Mouse (Mus musculus) heart, embryonic 12.5 days (tissue): ENCODE results near the gene Npcd. TPM values are rescaled to one million over a fixed set of nuclear protein-coding genes. Genes with fewer than 3 reads are reported as not detected.

Source experiments
- ATAC-seq: fragments of 200-750 bp; cut with Nextera tagmentation; 2 replicates; pipeline ENCODE4 v1.8.0; 2017; ENCODE audit warnings: moderate TSS enrichment, moderate library complexity; ENCODE audit not compliant: insufficient number of reproducible peaks, low FRiP score
- H3K27ac ChIP-seq: fragments of 300-500 bp; sonication (generic); 2 replicates; pipeline ENCODE4 v1.5.1; 2016; ENCODE audit warnings: mild to moderate bottlenecking, moderate library complexity; ENCODE audit not compliant: poor library complexity, severe bottlenecking
- H3K27me3 ChIP-seq: fragments of 300-500 bp; sonication (generic); replicated peaks from 2 replicates; pipeline ENCODE4 v1.6.1; 2016; ENCODE audit warnings: mild to moderate bottlenecking, moderate library complexity
- H3K36me3 ChIP-seq: fragments of 300-500 bp; sonication (generic); 2 replicates; pipeline ENCODE4 v1.6.1; 2016; ENCODE audit warnings: mild to moderate bottlenecking, moderate library complexity
- H3K4me1 ChIP-seq: fragments of 300-500 bp; sonication (generic); replicated peaks from 2 replicates; pipeline ENCODE4 v1.6.1; 2016; ENCODE audit warnings: mild to moderate bottlenecking
- H3K4me2 ChIP-seq: fragments of 300-500 bp; sonication (generic); 2 replicates; pipeline ENCODE4 v1.6.1; 2016; ENCODE audit warnings: mild to moderate bottlenecking, moderate library complexity
- H3K4me3 ChIP-seq: fragments of 300-500 bp; sonication (generic); 2 replicates; pipeline ENCODE4 v1.5.1; 2016; ENCODE audit warnings: mild to moderate bottlenecking
- H3K9ac ChIP-seq: fragments of 300-500 bp; sonication (generic); 2 replicates; pipeline ENCODE4 v1.6.1; 2016; ENCODE audit warnings: mild to moderate bottlenecking, moderate library complexity
- H3K9me3 ChIP-seq: fragments of 300-500 bp; sonication (generic); replicated peaks from 2 replicates; pipeline ENCODE4 v1.6.1; 2016; ENCODE audit warnings: mild to moderate bottlenecking, moderate library complexity
- WGBS: fragments of 180-500 bp; shearing (Covaris S2); methylation state at CpG from one replicate; pipeline ENCODE4 v1.1.7; 2016; 5-methylcytosine and 5-hydroxymethylcytosine counted together
- polyA plus RNA-seq: library from polyadenylated mRNA; unstranded; fragments of >200 nt; fragmentation: Nextera tagmentation; extraction: Ambion mirVana; gene quantifications from 2 replicates; pipeline ENCODE4 v1.2.1, GENCODE M21; 2016

The Npcd gene
- polyA plus RNA-seq, 1 experiment from 2014 or later = not detected

DNA sequence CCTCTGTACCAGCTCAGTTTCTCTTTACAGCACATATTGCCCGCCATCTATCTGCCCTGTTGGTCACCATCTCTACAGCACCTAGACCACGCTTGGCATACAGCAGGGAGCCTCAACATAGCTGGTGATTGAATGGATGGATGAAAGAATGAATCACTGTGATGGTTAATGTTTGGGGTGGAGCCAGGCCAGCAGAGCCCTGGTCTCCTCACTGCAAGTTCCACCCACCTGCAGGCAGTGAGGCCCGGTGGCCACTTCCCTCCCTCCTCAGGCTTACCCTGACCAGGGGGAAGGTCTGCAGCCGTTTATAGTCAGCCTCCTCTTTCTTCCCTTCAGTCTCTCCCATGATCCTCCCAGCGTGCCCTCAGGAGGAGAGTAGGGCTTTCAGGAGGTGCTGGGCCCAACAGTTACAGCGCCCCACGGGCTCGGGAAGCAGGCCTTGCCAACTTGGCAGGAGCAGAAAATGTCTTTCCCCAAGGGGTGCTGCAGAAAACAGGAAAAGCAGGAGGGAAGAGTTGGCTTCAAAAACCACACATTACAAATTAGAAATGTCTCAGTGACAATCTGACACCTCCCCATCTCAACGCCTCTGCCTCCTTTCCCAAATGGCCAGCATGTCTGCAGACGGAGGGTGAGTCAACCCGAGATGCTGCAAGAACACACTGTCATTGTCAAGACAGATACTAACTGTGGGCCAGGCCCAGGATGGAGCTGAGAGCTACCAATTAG is 69.3 kb downstream of the Npcd start:
- Histone ChIP-seq H3K27me3 (no peaks in the 10 kb centered on the region), H3K4me1 (peaks cover 38% of the 10 kb centered on the region), H3K9ac (no peak overlapping the region), H3K9me3 (no peaks in the 10 kb centered on the region), H3K4me3 (no peak overlapping the region), H3K36me3 (peaks cover 27% of the 10 kb centered on the region), H3K27ac (no peak overlapping the region), H3K4me2 (no peak overlapping the region)
- ATAC-seq = no peak
- WGBS = 75% methylated on average over 11 of the region's 11 CpGs

DNA sequence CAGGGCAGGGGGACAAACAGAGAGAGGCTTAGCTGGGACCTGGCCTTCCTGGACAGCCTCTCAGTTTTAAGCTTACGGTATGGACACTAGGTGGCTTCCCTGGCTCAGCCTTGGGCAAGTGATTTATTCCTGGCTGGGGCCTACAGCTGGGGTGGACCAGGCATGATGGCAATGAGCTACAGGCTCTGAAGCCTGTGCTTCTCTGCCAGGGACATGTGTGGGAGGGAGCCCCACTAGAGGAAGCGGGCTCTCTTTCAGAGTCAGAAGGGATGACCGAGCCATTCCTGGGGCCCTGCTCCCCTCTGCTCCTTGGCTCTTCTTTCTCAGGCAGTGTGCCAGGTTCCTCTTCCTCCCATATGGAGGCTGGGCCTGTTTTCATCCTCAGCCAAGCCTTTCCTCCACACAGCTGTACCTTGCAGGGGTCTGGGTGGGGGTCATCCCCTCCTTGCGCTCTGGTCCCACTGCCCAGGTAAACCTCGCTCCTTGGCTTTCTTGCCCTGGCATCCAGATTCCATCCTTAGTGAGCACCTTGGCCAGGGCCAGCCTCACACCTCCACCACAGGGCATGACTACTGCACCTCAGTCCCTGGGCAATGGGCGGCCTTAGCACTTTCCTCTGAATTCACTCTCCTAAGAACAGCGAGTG is 70.3 kb downstream of the Npcd start:
- WGBS = 85% methylated on average over 7 of the region's 7 CpGs
- H3K4me3 ChIP-seq = no peak overlapping the region
- H3K27me3 ChIP-seq = no peaks in the 10 kb centered on the region
- no peak overlapping the region for H3K27ac ChIP-seq
- H3K9me3 ChIP-seq = no peaks in the 10 kb centered on the region
- peaks cover 27% of the 10 kb centered on the region for H3K36me3 ChIP-seq
- ATAC-seq = no peak
- H3K4me2 ChIP-seq = no peak overlapping the region
- no peak overlapping the region for H3K9ac ChIP-seq
- peaks cover 33% of the 10 kb centered on the region for H3K4me1 ChIP-seq

DNA sequence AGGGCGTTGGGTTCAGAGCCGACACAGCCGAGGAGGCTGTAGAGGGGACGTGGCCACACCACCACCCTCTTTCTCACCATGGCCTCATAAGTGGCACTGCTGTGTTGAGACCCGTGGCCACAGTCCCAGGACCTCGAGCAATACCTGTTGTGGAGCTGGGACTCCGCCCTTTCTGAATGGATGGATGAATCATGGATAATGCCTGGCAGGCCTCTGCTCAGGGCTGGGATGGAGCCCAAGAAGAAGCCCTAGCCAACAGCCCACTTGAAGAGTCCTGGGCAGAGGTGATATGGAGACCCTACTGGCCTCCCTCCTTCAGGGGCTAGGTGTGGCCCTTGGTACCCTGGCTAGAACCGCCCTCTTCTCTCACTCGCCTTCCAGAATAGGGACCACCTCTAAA is 71.0 kb downstream of the Npcd start:
- WGBS = 89% methylated on average over 9 of the region's 9 CpGs
- Histone ChIP-seq H3K9ac (no peak overlapping the region), H3K4me1 (peaks cover 25% of the 10 kb centered on the region), H3K4me3 (no peak overlapping the region), H3K4me2 (no peak overlapping the region), H3K9me3 (no peaks in the 10 kb centered on the region), H3K27ac (no peak overlapping the region), H3K27me3 (no peaks in the 10 kb centered on the region), H3K36me3 (peaks cover 27% of the 10 kb centered on the region)
- no peak for ATAC-seq

- Histone ChIP-seq H3K4me1 (peaks cover 6% of the 10 kb centered on the region), H3K4me3 (no peak overlapping the region), H3K9ac (no peak overlapping the region), H3K36me3 (peaks cover 27% of the 10 kb centered on the region), H3K4me2 (no peak overlapping the region), H3K27me3 (no peaks in the 10 kb centered on the region), H3K9me3 (no peaks in the 10 kb centered on the region), H3K27ac (no peak overlapping the region)
- 82% methylated on average over 6 of the region's 6 CpGs for WGBS
- no peak for ATAC-seq
Measured at GRCm38 (mm10) chr15:79760956-79761355, 73.1 kb downstream of the Npcd start.

- H3K4me1 ChIP-seq = no peaks in the 10 kb centered on the region
- no peak for ATAC-seq
- H3K4me3 ChIP-seq = no peak overlapping the region
- H3K27ac ChIP-seq = no peak overlapping the region
- WGBS = 82% methylated on average over 3 of the region's 3 CpGs
- H3K27me3 ChIP-seq = 0 out of 2 replicates have a peak, but pooled peaks cover 3% of the 10 kb centered on the region
- no peak overlapping the region for H3K9ac ChIP-seq
- no peak overlapping the region for H3K4me2 ChIP-seq
- H3K9me3 ChIP-seq = no peaks in the 10 kb centered on the region
- H3K36me3 ChIP-seq = peaks cover 2% of the 10 kb centered on the region; the same call in 1 of the 2 replicates
Measured at GRCm38 (mm10) chr15:79757118-79757517, 76.9 kb downstream of the Npcd start.

DNA sequence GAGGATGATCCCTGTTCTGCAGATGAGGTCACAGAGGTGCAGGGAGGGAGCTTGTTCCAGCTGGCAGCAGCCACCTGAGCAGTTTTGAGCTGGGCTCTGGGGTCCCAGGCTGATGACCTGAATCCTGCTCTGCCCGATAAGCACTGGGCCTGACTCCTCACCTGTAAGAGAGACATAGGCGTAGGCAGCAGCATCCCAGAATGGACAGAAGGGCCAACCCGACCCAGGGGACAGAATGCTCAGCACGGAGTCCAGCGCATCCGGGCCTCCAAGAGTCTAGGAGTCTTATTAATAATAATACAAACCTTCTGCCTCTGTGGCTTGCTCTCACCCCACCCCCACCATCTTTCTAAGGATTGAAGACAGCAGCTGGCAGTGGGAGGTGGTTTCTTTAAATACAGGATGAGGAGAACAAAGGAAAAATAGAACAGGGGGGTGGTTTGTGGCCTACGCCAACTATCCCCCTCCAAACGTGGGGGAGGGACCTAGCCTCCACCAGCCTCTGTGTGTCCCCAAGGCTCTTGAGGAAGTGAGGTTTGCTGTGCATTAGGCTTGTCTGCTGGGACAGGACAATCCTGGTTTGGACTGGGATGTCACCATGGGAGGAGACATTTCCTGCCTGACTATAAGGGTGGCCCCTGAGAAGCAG is 77.9 kb downstream of the Npcd start:
- Histone ChIP-seq H3K4me3 (no peak overlapping the region), H3K4me2 (no peak overlapping the region), H3K36me3 (no peaks in the 10 kb centered on the region), H3K9me3 (no peaks in the 10 kb centered on the region), H3K9ac (no peak overlapping the region), H3K27me3 (0 out of 2 replicates have a peak, but pooled peaks cover 3% of the 10 kb centered on the region), H3K4me1 (no peaks in the 10 kb centered on the region), H3K27ac (no peak overlapping the region)
- no peak for ATAC-seq
- WGBS = 69% methylated on average over 8 of the region's 8 CpGs

- H3K27me3 ChIP-seq = 0 out of 2 replicates have a peak, but pooled peaks cover 3% of the 10 kb centered on the region
- ATAC-seq = no peak
- no peaks in the 10 kb centered on the region for H3K4me1 ChIP-seq
- H3K9ac ChIP-seq = no peak overlapping the region
- H3K4me3 ChIP-seq = no peak overlapping the region
- no peaks in the 10 kb centered on the region for H3K36me3 ChIP-seq
- H3K27ac ChIP-seq = no peak overlapping the region
- no peaks in the 10 kb centered on the region for H3K9me3 ChIP-seq
- 80% methylated on average over 4 of the region's 4 CpGs for WGBS
- H3K4me2 ChIP-seq = no peak overlapping the region
Measured at GRCm38 (mm10) chr15:79755176-79755575, 78.9 kb downstream of the Npcd start.

DNA sequence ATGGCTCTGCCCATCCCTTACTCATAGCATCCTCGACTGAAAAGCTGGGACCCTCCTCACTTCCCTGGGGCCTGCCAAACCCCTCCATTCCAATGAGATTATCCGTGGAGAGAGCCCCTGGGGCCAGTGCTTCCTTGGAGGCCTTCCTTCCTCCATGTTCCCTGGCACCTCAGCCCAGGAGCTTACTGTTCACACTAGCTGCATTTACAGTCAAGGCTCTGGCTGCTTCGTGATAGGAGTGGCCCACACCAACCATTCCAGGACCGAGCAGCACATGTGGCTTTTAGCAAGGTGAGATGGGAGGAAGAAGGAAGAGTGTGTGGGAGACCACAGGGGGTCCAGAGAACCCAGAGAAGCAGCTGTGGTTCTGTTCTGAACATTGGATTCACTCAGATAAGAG is 80.2 kb downstream of the Npcd start:
- H3K9ac ChIP-seq = no peak overlapping the region
- H3K36me3 ChIP-seq = no peaks in the 10 kb centered on the region
- no peaks in the 10 kb centered on the region for H3K9me3 ChIP-seq
- no peak overlapping the region for H3K27ac ChIP-seq
- no peak overlapping the region for H3K4me3 ChIP-seq
- 0 out of 2 replicates have a peak, but pooled peaks cover 3% of the 10 kb centered on the region for H3K27me3 ChIP-seq
- 55% methylated on average over 4 of the region's 4 CpGs for WGBS
- ATAC-seq = no peak
- H3K4me1 ChIP-seq = no peaks in the 10 kb centered on the region
- no peak overlapping the region for H3K4me2 ChIP-seq

- Histone ChIP-seq H3K36me3 (no peaks in the 10 kb centered on the region), H3K27ac (no peak overlapping the region), H3K27me3 (0 out of 2 replicates have a peak, but pooled peaks cover 3% of the 10 kb centered on the region), H3K4me2 (no peak overlapping the region), H3K9me3 (no peaks in the 10 kb centered on the region), H3K9ac (no peak overlapping the region), H3K4me3 (no peak overlapping the region), H3K4me1 (no peaks in the 10 kb centered on the region)
- 84% methylated on average over 3 of the region's 3 CpGs for WGBS
- ATAC-seq = no peak
Measured at GRCm38 (mm10) chr15:79753420-79753752, 80.7 kb downstream of the Npcd start.

GRCm38 (mm10) chr15:79752742-79753419 is 81.2 kb downstream of the Npcd start:
- 0 out of 2 replicates have a peak, but pooled peaks have one; percentile 9 for ATAC-seq
- 19% methylated on average over 11 of the region's 11 CpGs for WGBS

GRCm38 (mm10) chr15:79751772-79752171 is 82.3 kb downstream of the Npcd start:
- WGBS = 77% methylated on average over 17 of the region's 17 CpGs
- H3K9me3 ChIP-seq = no peaks in the 10 kb centered on the region
- ATAC-seq = no peak
- H3K4me2 ChIP-seq = no peak overlapping the region
- no peaks in the 10 kb centered on the region for H3K4me1 ChIP-seq
- H3K27me3 ChIP-seq = 0 out of 2 replicates have a peak, but pooled peaks cover 3% of the 10 kb centered on the region
- no peak overlapping the region for H3K4me3 ChIP-seq
- no peak overlapping the region for H3K9ac ChIP-seq
- no peaks in the 10 kb centered on the region for H3K36me3 ChIP-seq
- no peak overlapping the region for H3K27ac ChIP-seq

More at GRCm38 (mm10) chr15:79752742-79753419, 81.2 kb downstream of the Npcd start:
- Histone ChIP-seq H3K9me3 (no peaks in the 10 kb centered on the region), H3K4me2 (no peak overlapping the region), H3K27me3 (0 out of 2 replicates have a peak, but pooled peaks cover 3% of the 10 kb centered on the region), H3K4me3 (no peak overlapping the region), H3K36me3 (no peaks in the 10 kb centered on the region), H3K9ac (no peak overlapping the region), H3K4me1 (no peaks in the 10 kb centered on the region), H3K27ac (no peak overlapping the region)
